Mouse (Mus musculus): ENCODE measurements around the gene Trim65.

The Trim65 gene

GRCm38 (mm10) chr11:116088741-116089394 is 42.1 kb downstream of the Trim65 start:
- no peak for DNase-seq

DNA sequence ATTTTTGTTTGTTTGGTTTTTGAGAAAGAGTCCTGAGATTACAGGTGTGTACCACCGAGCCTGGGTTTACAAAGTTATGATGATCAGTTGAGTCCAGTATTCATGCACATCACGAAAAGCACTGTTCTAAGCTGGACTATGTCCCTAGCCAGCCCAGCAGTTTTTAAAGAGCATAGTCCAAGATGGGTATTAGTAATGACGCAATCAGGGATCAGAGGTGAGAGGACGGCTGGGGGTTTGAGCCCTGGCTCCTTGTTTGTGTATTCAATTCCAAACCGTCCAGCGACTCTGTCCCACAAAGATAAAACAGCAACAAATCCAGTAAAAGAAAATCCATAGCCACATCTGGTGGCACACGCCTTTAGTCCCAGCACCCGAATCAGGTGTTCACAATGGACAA is 42.7 kb downstream of the Trim65 start:
- peak; percentile 57 to 82 for DNase-seq

GRCm38 (mm10) chr11:116087194-116088130 is 43.5 kb downstream of the Trim65 start:
- DNase-seq: peak; percentile 94

GRCm38 (mm10) chr11:116086258-116087193 is 44.4 kb downstream of the Trim65 start, which contains the start of gene Wbp2:
Wbp2 (minus strand) TSS chr11:116086995.
- DNase-seq: peak; percentile 97 to 99

- DNase-seq: no peak
These were observed 46.8 kb downstream of the Trim65 start for GRCm38 (mm10) chr11:116084166-116084565.

- no peak for DNase-seq
These were observed 47.7 kb downstream of the Trim65 start for GRCm38 (mm10) chr11:116083096-116083672.

GRCm38 (mm10) chr11:116081081-116081480 is 49.8 kb downstream of the Trim65 start:
- peak; percentile 78 to 80 for DNase-seq

DNA sequence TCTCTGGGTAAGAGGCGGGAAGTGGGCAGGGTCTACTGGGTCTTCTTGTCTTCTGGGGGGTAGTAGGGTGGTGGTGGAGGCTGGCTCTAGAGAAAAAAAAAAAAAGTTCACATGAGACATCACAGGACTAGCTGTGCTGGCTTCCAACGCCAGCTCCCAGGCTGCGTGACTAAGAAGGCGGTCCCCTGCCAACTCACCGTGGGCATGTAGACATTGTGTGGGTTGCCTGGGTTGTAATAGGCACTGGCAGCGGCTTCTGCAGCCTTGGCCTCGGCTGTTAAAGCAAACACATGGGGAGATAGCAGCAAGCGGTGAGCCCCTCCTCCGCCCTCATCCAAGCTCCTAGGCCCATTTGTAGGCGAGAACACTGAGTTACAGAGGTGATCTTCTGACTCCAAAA is 51.4 kb downstream of the Trim65 start:
- DNase-seq: no peak

GRCm38 (mm10) chr11:116078676-116079320 is 52.1 kb downstream of the Trim65 start:
- no peak for DNase-seq

DNA sequence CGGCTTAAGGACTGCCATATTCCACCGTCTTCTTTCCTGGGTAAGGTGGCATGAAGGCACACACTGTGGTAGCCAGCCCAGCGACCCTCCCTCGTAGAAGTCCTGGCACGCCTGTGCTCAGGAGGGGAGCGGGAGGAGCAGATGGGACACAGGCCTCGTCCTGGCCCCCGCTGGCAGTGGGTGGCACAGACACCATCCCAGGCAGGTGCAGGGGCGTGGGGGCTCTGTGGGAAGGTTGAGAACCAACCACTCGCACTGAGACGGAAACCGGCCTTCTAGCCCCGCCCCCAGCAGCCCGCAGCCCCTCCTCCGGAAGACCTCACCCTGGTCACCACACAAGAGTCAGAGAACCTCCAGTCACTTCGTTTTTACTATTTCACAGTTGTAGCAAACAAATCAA is 52.7 kb downstream of the Trim65 start:
- peak in 1 of 2 experiments; percentile 41 for DNase-seq

DNA sequence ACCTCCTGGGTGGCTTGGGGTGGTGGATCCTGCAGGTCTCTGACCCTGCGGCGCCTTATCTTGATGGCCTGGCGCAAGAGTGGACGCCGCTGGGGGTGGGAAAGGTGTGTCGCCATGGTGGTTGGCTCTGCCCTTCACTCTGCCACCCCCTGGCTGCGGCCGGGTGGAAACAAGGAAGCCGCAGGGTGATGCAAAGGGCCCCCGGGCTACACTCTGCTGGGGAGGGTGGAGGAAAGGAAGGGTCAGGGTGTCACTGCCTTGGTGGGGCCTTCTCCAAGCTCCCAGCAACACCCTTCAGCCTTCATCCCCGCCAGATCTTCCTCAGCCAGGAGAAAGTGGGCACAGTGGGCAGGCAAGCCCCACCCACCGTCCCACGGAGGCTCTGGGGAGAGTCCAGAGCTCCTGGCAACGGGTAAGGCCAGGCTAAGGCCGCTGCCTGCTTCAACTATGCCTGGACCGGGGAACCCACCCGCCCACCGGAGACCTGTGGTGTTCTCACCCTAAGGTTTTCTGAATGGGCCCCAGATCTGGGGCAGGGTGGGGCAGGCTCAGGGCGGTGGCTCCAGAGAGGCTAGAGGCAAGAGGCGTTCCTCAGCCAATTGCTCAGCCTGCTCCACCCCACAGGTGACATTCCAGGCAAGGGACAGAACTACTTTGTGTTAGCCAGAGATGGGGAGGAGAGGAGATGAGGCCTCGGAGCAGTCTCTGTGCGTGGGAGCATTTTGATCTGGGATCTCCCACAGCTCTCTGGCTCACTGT is 53.3 kb downstream of the Trim65 start, which contains the start of gene Unc13d:
Unc13d (minus strand) TSS at position 516 of the 759 bp plus-strand sequence.
- no peak for DNase-seq

- DNase-seq: no peak
These were observed 54.1 kb downstream of the Trim65 start for GRCm38 (mm10) chr11:116076836-116077235.

DNA sequence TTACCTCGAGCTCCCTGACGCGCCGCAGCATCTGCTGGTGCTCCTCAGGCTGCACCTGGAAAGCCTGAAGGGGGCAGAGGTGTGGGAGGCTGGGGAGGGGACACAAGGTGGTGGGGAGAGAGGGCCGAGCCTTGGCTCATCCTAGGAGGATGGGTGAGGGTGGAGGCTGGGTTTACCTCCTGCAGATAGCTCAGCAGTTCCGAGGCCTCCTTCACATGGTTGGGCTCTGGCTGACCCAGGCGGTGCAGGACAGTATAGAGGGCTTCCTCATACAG is 54.7 kb downstream of the Trim65 start:
- DNase-seq: no peak

DNA sequence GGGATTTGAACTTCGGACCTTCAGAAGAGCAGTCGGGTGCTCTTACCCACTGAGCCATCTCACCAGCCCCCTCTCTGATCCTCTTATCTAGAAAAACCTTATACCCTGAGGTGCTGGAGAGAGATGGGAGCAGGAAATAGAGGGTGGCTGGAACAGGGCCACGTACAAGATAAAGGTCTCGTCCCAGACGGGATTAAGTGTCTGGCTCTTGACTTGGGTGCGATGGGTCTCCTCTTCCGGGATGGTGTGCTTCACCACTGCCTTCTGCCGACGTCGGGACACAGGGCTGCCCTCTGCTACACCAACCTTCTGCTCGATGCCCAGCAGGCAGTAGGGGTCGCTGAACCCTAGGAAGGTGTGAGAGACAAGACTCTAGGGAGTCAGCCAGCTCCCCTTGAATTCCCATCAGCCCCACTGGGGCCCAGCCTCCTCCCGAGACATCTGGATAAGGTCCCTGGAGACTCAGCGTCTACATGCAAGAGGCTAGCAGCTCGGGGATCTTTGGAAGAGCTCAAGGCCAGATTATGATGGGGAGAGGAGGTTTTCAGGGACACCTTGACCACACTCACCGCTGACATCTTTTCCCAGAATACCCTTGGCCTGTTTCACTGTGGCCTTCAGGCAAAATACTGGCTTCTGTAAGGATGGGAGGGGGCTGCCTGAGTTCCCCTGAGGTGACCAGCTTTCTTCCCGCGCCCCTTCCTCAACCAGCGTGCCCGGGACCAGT is 55.2 kb downstream of the Trim65 start:
- no peak for DNase-seq

DNA sequence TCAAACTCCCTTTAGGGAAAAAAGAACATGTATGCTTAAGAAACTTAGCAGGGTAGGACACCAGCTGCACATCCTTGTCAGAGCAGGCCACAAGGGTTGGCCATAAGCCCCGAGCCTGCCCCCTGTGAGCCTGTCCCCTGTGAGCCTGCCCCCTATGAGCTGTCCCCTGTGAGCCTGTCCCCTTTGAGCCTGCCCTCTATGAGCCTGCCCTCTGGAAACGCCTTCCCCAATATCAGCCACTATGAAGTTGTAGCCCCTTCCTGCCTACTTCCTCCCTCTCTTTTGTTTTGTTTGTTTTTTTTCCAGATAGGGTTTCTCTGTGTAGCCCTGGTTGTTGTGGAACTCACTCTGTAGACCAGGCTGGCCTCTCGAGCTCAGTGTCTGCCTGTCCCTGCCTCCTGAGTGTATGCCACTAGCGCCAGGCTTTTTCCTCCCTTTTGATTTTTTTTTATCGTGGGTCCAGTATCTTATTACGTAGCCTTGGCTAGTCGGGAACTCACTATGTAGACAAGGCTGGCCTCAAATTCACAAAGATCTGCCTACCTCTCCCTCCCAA is 56.4 kb downstream of the Trim65 start:
- DNase-seq: no peak

DNA sequence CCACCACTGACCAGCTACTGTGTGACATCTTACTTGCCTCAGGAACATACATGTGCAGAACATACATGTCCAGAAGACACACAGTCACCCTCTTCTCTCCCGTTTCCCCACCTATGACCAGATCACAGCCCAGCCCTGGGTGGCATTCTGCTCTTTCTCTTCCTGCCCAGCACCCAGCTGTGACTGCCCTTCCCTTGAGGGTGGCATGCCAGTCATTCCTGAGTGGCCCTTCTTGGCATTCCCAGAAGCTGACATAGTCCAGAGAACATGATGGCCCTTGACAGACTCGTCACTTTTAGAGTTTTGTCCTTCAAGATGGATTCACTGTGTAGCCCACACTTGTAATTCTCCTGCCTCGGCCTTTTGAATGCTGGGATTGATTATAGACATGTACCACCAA is 58.3 kb downstream of the Trim65 start:
- no peak for DNase-seq

Measured in kidney, postnatal 25 days (tissue).